Mouse (Mus musculus): ENCODE measurements around the gene Ankrd7.
A peak's percentile ranks its signal among the peaks of the same experiment; 100 is the strongest.
"Not testable (repeated sequence)": the region's sequence is repeated elsewhere in the genome, so short reads cannot be mapped to it uniquely, and the experiment has no call there.

The Ankrd7 gene

DNA sequence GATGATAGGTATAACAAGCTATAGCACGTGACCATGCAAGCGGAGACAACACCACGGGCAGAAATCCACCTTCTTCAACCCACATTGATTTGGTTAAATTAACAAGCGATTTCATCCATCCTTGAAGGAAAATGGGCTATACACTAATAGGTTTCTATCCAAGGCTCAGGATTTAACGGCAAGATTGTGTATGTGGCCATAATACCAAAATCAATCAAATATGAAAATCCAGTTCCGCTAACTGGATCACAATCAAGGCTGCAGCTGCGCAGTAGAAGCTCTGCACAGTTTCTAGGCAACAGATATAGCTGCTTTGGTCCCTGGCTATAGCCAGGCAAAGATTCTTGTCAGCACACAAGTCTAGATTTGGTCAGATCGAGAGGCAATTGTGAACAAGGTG, at the start of gene Ankrd7:
Gene Ankrd7, plus strand, starts transcription at position 301 of the 400 bp plus-strand sequence.
- DNase-seq (ENCODE audit: low spot score), result no peak

DNA sequence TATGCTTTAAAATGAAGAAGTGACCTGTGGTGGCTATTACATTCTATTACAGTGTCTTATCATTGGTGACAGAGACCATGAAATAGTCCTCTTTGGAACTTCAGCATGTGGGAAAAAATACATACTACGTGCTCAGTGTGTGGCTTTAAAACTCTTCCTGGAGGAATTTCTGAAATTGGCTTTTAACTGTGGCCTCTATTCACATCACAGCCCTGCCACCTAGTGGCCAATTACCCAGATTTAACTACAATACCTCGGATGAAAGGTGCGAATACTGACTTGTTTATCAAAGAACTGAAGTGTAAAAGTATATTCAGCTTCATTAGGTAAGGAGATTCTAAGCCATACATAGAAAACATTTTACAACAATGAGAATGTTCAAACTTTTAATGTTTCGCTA, 46.8 kb upstream of the Ankrd7 start:
- no peak for DNase-seq (ENCODE audit: low spot score)

DNA sequence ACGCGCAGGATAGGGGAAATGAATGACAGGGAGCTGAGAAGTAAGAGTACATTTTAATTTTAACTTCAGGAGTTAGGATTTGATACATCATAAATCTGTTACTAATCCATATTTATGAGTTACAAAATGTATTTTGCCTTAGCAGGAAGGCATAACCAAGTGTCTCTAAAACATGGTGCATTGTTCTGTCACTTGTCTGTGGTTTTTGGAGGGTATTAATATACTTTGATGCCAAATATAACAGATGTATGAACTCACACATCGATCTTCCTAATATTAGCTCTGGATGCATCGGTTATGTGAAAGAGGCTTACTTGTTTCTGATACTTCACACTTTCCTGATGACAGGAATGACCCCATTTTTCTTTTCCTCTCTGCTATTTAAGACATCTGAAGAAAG, 45.9 kb upstream of the Ankrd7 start:
- no peak for DNase-seq (ENCODE audit: low spot score)

DNA sequence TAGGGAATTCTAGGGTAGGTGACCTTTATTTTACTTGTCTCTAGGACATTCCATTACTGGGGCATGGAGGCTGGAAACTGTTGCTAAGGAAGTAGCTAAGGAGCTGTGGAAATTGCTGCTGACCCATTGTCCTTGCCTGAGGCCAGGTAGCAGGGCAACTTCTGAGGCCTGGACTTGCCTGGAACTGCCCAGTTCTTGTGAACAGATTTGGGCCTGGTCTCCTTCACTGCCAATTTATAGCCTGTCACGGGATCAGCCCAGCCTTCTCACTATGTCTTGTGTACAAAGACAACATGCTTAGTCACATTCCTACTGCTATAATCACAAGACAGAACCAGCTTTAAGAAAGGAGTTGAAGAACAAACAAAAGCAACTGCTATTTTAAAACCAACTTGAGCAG, 43.3 kb upstream of the Ankrd7 start:
- DNase-seq (ENCODE audit: low spot score), result no peak

DNA sequence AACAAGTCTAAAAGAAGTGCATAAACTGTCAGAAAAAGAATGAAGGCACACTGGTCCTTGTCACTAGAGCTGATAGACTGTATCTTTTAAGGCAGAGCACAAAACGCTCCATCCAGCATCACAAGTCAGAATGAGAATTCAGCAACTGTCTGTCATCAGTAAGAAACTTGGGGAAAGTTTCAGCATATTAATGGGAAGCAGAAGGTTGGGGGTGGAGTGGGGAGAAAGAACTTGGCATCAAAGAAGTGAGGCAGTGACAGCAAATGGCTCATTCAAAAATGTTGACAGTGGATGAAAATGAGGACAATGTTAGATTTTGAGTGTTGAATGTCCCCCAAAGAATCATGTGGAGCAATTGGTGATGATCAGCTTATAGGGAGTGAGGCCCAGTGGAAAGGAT, 33.2 kb upstream of the Ankrd7 start:
- no peak for DNase-seq (ENCODE audit: low spot score)

DNA sequence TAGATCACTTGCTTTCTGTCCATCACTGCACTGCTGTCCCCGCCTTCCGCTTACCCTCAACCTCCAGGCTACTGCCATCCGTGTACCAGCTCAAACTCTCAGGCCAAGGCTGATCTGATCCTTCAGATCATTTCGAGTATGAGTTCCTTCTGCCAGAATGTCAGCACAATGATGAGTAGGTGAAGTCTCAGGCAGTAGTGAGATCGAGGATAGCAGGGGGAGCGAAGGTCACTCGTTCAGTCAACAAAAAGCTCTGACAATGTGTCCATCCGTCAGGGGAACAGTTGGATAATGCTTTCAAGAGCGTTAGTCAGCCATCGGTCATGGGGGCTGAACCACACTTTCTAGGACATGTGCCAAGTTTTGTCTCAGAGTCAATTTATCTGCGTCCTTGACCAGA, 21.6 kb upstream of the Ankrd7 start:
- DNase-seq (ENCODE audit: low spot score), result not testable (repeated sequence)

DNA sequence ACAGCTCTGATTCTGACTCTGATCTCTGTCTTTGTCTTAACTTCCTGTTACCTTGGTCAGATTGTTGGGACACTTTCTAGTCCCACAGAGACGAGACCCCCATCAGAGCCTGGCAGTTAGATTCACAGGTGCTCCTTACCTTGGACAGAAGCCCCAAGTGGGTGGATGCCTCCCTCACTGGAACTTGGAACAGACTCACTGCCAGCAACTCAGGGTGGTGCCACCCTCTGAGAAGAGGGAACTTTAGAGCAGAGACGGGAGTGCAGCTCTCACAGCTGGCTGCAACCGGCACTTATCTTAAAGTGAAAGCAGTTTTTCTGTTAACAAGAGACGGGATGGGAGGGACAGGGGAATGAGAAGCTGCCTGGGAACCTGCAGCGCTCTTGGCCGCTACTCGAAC, 20.5 kb upstream of the Ankrd7 start:
- not testable (repeated sequence) for DNase-seq (ENCODE audit: low spot score)

DNA sequence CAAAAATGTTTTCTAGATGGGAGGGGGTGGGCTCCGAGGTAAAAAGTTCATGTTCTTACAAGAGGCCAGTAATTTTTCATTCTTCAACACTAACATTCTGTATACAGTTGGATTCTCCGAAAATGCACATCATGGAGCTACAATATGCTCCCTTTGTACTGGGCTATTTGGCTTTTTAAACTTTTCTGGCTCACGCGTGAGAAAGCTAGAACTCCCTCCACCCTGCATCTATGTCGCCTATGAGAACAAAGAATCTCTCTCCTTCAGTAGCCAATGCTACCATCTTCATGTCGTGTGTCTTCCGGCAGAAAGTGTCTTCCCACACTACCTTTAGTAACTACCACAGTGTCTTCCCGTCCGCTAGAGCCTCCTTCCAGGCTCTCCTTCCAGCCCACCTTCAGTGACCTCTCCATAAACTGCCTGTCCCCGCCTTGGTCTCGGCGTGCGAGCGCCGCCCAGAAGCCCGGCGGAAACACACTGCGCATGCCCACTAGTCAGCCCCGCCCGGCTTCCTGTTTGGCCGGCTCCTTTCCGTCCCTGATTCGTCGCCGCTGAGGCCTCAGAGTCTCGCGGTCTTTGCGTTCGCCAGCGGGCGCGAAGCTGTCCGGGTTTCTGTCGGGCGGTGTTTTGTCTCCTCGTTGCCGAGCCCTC, 17.9 kb upstream of the Ankrd7 start, which contains the start of gene Lsm8:
Gene Lsm8, plus strand, starts transcription at position 529 of the 651 bp plus-strand sequence.
- DNase-seq (ENCODE audit: low spot score), result peak; percentile 95

DNA sequence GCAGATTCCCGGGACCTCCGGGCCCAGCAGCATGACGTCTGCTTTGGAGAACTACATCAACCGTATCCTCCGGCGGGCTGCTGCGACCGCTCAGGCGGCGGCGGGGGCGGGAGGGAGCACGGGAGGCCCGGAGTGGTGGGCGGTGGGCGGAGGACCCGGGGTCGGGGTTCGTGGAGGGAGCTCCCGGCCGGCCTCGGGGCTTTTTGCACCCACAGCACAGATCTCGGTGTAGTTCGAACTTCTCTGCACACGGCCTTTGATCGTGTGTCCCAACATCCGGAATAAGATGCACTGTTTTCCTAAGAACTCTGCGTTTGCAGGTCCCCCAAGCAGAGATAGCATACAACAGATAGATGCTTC, 17.4 kb upstream of the Ankrd7 start:
- no peak for DNase-seq (ENCODE audit: low spot score)

DNA sequence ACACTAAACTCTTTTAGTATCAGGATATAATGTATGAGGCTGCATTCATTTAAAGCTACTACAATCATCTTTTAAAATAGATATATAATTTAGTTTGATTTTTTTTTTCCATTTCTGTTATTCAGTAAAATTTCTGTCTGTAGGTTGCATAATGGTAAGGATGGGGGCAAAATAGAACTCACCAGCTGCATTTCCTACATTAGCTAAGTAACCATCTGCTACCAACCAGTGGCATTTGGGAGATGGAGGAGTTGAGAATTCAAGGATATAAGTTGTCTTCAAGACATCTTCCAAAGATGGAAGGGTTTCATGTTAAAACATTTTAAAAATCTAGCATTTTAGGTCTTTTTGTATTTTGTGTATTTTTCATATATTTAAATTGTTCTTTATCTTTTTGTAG, 10.8 kb upstream of the Ankrd7 start:
- no peak for DNase-seq (ENCODE audit: low spot score)

DNA sequence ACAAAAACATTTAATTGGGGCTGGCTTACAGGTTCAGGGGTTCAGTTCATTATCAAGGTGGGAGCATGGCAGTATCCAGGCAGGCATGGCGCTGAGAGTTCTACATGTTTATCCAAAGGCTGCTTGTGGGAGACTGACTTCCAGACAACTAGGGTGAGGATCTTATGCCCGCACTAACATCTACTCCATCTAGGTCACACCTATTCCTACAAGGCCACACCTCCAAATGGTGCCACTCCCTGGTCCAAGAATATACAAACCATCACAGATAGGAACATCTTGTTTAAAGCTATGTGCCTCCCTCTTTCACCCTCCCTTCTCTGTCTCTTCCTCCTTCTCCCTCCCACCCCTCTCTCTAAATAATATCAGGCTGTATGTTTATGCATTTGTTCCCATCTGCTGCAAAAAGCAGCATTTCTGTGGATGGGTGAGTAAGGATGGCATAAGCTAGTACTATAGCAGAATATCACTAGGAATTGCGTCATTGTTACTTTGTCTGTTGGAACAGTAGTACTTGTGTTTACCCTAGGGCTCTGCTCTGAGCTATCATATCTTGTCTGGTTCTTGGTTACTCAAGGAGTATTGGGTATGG, 9.5 kb upstream of the Ankrd7 start:
- no peak for DNase-seq (ENCODE audit: low spot score)

DNA sequence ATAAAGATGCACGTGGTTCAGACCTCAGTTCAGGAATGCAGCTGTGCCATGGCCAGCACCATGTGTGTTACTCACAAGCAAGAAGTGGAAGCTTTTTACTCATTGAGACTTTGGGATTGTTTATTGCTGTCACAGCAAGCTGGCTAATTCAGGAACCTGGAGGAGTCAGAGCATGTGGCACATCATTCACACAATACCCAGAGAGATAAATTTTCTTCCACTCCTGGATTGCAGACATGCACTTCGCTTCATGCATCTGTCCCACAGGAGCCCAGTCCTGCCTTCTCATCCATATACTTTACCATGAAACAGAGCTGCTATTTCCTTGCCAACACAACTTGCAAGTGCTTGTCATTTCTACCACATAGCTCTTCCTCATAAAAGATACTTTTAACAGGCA, 22.9 kb downstream of the Ankrd7 start:
- DNase-seq (ENCODE audit: low spot score), result no peak

DNA sequence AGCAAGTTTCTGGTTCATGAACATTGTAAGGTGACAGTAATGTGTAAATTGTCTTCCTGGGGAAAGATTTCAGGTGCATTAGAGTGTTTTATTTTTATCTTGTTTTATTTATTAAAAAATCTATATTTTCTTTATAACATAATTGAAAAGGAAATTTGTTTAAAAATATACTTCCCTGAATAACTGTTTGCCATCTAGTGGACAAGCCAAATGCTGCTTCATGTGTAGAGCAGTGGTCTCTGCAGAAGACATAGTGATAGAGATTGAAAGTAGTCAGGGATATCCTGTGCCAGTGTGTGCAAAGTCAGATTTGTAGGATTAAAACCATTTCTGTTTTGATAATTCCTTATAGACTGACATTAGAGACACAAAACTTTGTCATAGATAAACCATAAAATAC, 28.0 kb downstream of the Ankrd7 start:
- DNase-seq (ENCODE audit: low spot score), result no peak

DNA sequence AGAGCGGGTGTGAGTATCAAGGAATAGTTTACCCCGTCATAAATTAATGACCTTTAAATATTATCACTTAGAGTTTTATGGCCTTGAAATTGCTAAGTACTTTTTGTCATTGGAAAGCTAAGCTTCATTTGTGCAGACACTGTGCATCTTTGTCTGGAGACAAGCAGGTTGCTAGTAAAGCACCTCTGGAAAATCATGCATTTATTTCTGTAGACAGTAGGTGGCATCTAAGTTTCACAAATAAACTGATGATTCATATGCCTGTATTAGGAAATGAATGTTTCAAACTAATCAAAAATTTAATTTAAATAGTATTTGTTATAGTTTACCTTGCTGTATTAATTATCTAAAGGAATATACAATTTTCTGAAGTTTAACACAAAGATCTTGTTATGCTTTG, 41.1 kb downstream of the Ankrd7 start:
- DNase-seq (ENCODE audit: low spot score), result no peak

DNA sequence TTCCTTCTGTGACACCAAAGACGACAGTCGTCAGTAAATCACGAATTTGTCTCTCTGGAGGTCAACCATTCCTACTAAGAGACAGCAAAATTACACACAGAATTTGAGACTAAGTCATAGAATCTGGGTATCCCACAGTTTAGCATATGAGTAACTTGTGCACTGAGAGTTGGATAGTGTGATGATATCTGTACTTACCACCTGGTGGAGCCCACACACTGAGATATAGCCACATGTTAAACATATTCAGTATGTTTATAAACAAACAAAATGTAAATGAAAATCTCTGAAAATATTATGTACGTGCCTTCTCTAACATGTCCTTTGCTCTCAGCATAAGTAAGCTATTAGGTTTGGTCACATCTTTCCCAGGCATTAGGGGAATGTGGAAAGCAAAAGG, 47.1 kb downstream of the Ankrd7 start:
- DNase-seq (ENCODE audit: low spot score), result no peak

DNA sequence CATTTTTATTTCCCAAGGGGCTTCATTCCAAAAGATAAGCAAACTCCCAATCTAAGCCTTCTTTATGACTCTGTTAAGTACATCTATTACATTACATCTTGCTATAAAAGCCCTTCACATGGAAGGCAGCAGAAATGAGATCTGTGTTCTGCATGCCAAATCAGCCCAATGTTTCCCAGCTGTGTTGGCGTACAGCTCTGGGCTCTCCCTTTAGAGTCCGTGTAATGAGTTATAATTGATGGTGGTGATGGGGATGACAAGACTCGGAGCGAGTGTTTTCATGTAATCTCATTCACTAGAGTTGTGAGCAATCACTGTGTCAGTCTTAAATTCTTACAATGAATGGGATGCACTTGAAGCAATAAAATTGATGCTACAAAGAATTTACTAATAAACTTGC, 49.9 kb downstream of the Ankrd7 start:
- no peak for DNase-seq (ENCODE audit: low spot score)

DNA sequence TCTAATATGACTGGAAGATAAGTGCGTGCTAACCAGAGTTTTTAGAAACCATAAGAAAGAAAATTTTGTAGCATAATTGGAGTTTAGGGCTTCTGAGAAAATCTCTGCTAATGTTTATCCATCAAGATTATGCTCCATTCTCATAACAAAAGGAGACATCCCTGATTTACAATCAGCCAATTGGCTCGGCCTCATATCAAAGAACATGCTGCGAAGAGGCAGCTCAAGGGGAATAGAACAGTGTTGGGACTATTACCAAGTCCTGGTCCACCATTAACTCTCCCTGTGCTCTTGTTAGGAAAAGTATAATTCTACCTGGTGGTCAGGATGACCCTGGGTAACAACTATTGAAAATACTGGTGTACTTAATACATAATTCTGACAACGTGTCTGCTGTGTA, 50.4 kb downstream of the Ankrd7 start:
- DNase-seq (ENCODE audit: low spot score), result no peak

Measured in urinary bladder, postnatal 10 days (tissue).